Mouse (Mus musculus) 3T3-L1 (cell line): Measurements from ENCODE around the gene Pbxip1.

Experiments used
- DNase-seq: peaks from one replicate; pipeline ENCODE4 v3.0.0-alpha.2; 2015; ENCODE audit warnings: low read depth, low spot score

Gene Pbxip1

DNA sequence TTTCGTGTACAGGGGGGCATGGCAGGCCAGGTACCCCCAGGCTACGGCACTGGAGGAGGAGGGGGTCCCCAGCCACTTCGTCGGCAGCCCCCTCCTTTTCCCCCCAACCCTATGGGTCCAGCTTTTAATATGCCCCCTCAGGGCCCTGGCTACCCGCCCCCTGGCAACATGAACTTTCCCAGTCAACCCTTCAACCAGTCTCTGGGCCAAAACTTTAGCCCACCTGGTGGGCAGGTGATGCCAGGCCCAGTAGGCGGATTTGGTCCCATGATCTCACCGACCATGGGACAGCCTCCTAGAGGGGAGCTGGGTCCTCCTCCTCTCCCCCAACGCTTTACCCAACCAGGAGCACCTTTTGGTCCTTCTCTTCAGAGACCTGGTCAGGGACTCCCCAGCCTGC lies 3.9 kb upstream of the Pbxip1 start:
- no peak for DNase-seq

DNA sequence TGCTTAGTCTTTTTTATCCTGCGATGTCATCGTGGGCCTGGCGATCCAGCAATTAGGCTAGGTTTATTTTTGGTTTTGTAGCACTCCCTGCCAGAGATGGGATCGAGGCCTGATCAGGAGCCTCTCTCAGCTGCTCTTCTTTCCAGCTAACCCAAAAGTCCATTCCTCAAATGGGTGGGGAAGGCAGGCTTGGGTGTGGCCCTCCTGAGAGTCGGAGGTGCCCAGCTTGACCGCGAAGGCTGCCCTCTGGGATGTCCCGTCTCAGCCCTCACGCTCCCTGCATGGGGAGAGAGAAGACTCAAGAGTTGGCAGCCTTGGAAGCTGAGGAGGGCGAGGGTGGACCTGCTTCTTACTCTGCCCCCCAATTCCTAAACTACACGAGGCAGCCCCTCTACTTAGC lies 2.0 kb upstream of the Pbxip1 start:
- no peak for DNase-seq

DNA sequence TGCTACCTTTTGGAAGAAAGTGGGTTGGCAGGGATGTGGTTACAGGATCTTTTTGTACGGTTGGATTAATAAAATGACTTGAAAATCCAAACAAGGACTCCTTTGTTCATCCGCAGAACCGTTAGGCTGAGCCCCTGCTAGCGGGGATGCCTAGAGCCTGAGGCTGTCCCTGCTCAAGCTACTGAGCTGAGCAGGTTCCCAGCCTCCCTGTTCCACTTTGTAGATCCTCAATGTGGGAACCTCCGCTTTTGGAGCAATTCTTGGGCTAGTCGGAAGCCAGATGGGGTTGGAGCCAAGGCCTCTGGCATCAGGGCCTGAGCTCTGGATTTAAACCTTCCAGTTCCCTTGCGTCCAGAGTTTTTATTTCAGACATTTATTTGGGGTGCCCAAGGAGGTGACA lies 1.5 kb upstream of the Pbxip1 start:
- no peak for DNase-seq

DNA sequence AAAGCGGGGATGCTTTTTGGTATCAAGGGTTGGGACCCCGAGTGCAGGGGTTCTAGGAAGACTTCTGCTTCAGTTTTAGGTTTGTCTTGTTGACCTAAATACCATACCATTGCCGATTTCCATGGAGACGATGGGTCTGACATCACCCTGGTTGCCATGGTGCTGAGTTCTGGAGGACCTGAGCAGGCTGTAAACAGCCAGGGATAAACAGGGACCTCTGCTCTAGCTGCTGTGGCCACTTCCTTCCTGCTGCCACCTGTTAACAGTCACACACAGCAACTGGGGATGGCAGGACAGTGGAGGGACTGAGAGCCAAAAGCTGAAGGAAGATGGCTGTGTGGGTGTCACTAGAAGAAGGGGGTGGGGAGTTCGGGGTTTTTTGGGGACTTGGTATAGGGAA lies 763 bp downstream of the Pbxip1 start:
- DNase-seq, result peak; percentile 57

DNA sequence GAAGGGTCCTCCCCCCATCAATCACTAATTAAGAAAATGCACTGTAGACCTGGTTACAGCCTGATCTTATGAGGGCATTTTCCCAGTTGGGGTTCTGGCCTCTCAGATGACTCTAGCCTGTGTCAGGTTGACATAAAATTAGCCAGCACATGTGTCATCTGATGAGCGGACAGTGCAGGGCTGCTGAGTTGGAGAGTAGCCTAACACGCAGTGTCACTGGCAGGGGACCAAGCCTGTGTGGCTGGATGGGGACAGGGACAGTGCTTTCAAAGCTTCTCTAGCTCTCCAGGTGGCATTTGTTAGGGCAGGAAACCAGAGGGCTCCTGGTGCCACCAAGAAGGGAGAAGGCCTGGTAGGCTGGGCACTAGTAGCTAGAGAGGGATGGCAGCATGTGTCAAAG lies 4.2 kb downstream of the Pbxip1 start:
- DNase-seq, result no peak

DNA sequence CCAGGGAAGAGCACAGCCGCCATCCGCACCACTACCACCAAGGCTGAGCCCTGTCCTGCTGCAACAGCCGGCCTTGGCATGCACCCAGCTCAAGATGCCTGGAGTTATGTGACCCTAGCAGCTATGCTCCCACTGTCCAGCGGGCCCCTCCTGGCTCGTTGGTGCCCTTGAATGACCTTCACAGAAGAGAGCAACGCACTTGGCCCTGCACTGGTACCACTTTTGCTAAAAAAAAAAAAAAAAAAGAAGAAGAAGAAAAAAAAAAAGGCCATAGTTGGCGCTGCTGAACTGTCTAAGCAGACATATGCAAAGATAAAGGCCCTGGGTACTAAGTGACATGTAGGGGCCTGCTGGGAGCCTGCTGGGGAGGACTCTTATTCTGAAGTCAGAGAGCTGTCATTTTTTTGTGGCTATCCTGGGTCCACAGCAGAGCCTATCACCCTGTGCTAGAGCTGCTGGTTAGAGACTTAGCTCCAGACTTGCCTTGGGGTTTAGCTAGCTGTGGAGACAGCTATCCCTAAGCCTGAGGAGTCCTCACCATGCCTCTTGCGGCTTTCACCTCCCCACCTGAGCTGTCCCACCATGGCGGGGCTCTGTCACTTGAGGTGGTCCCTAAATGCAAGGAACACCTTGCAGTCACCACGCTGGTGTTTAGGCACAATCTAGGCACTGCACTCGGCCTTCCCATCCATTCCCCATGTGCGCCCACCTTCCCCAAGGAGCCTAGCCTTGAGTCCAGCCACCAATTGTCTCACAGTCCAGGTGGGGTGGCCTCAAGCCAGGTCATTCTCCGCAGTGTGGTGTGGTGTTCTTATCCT lies 12.4 kb downstream of the Pbxip1 start:
- DNase-seq, result no peak

DNA sequence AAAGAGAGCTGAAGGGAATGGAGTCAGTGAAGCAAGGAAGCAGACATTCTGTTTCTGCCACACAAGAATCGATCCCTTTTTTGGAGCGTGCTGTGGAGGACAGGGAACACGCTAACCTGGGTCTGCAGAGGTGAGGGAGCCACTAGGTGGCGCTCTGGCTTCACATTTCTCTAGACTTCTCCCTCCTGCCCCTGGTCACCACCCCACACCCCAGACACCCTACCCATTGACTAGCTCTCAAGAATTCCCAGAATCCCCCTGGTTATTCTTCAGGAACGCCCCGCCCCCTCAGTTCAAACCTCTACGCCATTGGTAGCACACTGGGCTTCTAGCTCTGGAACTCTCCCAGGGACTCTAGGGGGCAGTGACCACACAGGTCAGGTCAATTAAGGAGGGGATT lies 13.0 kb downstream of the Pbxip1 start:
- DNase-seq, result peak; percentile 79

DNA sequence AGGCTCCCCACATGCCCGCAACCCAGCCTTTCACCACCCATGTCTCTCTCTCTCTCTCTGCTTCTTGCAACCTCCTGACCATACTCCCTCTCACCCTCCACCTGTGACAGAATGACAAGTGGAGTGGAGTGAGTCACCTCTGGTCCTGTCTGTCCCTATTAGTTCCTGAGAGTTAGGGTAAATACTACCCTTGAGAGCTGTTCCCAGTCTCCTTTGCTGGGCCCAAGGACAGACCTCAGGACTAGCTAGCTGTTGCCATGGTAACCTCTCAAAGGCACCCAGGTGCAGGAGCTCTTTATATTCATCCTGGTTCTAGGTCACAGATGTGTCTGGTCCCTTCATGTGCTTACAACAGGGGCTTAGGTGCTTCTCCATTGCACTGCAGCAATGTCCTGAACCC lies 15.4 kb downstream of the Pbxip1 start:
- DNase-seq, result no peak

DNA sequence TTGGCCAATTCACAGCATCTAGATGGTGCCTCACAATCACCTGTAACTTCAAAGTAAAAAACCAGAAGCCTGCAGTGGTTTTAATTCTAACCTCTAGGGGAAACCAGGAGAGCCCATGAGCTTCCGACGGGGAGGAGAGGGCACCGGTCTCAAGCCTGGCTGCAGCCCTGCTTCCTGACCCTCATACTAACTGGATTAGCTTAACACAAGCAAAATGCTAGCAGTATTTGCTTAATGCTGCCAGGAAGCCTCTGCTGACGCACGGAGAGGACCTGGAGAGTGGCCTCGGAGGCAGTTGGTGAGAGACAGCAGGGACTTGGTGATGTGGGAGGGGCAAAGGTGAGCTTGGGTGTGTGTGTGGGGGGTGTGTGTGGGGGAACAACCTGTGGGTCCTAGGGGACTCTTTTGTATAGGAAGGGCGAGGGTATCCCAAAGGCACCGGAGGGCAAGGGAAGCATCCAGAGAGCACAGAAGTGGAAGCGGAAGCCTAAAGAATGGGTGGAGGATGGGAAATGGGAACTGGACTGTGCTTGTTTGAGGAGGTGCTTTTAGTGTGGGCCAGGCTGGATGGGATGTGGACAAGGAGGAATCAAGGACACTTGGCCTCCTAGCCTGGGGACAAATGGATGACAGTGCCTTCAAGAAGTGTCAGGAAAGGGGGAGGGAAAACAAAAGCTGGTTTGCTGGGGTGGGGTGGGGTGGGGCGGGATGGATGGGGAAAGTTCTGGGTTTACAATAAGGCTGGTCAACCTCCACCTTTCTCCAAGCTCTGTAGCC lies 18.1 kb downstream of the Pbxip1 start, which contains the start of gene Pmvk:
TSS of gene Pmvk (plus strand) at position 141 of the 777 bp plus-strand sequence.
- DNase-seq, result no peak

DNA sequence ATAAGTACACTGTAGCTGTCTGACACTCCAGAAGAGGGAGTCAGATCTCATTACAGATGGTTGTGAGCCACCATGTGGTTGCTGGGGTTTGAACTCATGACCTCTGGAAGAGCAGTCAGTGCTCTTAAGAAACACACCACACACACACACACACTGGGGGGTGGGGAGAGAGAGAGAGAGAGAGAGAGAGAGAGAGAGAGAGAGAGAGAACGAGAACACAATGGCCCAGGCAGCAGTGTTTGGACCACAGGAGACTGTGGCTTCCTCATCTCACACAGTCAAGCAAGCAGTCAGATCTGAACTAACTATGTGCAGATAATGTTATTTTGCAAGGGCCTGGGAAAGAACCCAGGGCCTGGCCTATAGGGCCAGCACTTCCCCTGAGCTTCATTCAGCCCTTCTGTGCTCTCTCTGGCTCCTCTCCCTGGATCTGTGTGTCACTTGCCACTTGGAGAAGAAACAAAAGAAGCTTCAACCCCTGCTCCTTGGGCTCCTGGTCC lies 19.3 kb downstream of the Pbxip1 start:
- peak; percentile 36 for DNase-seq

DNA sequence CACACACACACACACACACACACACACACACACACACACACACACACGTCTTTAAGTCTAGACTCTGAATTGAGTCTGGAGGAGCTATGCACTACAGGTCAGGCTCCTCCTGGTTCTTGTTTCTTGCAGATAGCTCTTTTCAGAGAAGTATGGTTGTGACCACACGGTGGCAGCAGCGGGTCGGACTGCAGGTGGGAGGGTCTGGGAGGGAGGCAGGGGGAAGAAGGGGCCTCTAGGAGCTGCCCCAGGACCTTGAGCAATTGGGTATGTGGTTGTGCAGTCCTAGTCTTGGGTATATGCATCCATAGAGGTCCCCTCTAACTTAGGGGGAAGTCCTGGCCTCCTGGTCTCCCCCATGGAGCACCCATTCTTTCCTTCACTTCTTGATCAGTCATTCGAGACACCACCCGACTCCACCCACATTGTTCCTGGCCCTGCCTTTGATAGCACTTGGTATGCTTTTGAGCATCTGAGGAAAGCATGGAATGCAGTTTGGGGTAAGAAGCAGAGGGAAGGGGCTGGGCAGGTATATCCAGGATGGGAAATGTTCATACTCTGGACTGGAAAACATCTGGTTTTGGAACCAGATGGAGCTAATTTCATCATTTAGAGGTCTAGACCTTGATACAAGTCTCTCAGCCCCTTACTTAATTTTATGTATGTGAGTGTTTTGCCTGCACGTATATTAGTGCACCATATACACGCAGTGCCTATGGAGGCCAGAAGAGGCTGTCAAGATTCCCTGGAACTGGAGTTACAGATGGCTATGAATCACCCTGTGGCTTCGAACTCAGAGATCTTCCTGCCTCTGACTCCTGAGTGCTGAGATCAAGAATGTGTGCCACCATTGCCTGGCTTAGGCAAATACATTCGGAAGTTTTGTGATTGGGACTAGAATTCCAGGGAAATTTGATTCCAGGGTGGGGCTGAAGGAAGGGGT lies 20.5 kb downstream of the Pbxip1 start:
- peak; percentile 81 for DNase-seq

DNA sequence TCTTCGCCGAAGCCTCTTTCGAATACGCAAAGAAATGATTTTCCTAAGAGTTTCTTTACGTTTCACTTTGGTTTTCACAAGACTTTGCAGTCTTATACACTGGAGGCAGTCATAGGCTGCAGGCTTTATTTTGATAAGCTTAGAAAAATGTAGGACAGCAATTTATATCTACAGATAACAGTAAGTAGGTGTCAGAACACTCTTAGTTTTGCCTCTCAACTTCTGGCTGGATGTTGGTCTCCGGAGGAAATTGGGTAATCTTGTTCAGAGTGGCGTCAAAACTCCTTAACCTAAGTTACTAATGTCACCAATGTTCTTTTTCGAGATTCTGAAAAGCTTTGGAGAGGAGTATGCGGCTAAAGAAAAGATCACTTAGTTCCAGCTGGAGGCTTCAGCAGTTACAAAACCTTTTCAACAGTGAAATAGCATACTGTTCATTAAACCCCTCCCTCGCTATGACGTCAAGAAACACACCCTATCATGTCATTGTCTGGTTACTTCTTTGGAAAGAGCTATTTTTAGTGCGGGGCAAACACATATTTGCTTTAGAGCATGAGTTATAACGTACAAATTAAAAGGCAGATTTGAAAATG lies 22.0 kb downstream of the Pbxip1 start:
- no peak for DNase-seq

DNA sequence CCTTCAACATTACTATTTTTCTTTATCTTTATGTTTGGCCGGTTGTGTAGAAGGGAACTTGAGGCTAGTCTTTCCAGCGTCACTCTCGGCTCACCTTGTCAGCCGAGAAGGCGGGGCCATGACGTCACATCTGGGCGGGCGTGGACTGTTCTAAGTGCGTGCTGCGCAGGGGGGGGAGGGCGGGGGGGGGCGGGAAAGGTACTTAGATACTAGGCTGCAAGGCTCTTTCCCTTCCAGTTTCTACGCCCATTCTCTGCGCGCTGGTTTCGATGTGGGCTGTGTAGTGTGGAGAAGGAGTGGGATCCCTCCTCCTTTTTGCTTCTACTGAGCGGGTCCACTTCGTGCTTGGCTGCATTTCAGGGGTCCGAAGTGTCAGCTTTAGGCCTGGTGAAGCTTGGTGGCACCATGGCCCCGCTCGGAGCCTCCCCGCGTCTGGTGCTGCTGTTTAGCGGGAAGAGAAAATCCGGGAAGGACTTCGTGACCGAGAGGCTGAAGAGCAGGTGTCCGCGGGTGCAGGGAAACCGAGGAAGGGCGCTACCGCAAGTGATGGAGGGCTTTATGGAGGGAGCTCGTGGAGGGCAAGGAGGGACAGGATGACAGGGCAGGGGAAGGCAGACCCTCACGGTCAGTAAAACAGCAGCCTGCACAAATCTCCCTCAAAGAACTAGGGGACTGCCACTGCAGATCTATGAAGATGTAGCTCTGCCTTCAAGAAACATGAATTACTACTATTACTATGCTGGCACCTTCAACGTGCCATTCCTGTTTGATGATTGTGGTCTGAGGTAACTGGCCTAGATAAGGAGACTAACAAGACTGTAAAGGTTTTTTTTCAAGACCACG lies 22.7 kb downstream of the Pbxip1 start:
- peak; percentile 92 for DNase-seq

DNA sequence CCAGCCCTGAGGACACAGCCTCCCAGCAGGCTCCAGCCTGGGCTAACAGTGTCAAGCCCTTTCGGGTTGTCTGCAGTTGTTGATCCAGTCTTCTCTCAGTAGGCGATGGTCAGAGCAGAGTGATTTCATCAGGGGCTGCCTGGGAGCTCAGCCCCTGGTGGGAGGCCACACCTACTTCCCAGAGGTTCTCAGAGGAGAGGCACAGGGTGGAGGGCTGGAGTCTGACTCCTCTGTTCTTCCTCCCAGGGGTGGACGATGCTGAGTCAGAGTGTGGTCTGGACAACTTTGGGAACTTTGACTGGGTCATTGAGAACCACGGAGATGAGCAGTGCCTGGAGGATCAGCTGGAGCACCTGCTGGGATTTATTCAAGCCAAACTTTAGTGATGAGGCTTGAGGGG lies 31.8 kb downstream of the Pbxip1 start:
- peak; percentile 75 for DNase-seq

DNA sequence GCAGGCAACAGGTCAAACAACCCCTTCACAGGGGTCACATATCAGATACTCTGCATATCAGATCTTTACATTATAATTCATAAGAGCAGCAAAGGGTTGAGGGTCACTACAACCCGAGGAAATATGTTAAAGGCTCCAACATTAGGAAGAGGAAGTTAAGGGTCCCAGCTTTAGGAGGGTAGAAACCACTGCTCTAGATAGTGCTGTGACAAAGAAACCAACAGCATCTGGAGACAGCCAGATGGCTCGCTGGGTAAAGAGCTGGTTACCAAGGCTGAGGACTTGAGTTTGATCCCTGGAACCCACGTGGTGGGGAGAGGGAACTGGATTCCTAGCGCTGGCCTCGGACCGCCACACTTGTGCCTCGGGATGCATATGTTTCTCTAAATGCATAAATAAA lies 35.8 kb downstream of the Pbxip1 start:
- DNase-seq, result no peak

DNA sequence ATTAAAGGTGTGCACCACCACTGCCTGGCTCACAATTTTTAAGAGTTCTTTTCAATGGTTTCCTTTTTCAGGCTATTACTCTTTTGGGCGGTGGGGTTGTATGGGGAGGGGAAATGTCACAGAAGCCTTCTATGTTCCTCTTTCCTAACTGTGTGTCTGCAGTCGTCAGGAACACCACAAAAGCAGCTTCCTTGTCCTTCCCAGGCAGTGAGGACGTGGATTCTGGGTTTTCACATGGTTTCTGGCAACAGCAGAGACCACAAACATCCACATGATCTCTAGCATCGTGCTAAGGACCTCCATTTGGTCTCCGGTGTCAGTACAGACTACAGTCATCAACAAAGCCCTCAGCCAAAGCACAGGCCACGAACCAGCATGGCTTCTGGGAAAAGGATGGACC lies 37.3 kb downstream of the Pbxip1 start:
- DNase-seq, result no peak

DNA sequence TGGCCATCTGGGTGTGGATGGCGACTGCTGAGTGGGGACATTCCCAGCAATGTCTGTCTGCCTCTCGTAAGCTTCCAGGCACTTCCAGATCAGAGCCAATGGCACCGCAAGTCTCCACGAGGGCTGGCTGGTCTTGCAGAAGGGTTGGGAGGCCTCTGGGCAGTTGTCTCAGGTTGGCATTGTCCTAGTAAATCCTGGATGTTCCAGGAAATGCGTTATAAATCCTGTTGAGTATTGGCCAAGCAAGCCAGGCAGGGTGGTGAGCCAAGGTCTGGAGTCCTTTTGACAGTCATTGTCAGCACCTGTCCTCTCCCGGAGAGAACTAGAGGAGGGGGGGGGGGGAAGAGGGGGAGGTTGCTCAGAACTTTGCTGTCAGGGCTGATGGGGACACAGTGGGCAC lies 42.5 kb downstream of the Pbxip1 start:
- DNase-seq, result no peak

DNA sequence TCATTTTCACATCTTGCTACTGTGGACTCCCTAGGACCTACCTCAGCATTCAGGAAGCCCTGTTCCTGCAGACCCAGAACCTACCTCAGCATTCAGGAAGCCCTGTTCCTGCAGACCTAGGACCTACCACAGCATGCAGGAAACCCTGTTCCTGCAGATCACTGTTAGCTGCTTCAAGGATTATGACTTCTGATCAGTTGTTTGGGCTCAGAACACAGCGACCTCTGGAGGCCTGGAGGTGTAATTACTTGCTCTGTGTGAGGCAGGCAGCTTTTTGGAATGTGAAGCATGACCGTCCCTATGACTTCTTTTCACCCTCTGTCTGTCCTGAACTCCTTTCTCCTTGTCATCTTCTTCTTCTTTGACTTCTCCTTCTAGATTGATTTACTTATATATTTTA lies 45.0 kb downstream of the Pbxip1 start:
- peak; percentile 49 for DNase-seq

DNA sequence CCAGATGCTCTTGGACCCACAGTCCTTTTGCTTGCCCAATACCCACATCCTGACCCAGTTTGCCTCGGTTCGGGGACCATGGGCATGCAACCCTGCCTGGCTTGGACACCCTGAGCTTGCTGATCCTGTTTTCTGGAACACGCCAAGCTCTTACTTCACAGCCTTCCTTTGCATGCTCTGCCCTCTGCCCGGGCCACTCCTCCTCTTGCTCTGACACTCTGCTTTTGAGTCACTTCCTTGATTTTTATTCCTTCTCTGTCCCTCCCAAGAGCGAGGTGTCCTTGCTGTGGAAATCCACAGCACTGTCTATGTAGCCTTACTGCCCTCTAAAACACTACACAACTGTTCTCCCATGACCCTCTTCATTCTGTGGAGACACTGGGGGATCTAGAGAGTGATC lies 45.7 kb downstream of the Pbxip1 start:
- DNase-seq, result no peak

DNA sequence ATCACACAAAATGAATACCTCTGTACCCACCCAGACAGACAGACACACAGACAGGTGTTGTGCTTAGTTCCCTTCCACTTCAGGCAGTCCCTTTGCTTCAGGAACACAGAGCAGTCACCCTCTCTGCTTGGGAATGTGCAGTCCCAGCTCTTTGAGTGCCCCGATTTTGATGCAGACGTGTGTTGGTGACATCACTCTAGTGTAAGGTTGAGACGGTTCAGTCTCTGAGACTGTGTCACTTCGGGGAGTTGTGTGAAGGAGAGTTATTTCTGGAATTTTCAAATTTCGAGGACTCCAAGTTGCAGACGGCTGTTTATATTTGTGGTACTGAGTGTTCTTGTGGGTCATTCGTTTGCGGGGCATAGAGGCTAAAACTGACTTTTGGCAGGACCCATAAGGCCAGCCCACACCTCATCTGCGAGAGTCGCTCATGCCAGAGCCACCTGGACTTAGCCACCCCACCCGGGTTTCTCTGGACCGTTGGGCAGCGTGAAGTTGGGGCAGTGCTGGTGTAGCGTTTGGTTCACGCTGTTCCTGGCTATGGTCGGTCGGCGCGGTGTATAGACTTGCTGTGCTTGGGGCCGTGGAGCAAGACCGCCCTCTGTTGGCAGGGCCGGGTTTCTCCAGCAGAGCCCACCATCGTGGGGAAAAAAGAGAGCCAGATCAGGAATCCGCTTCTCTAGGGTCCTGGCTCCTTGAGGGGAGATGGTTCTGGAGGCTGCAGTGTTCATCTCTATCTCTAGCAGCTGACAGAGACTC lies 48.4 kb downstream of the Pbxip1 start:
- peak; percentile 81 for DNase-seq
